Mouse (Mus musculus): ENCODE data around the gene Defb36.

- no peak for TF ChIP-seq POLR2A (IDR thresholded peaks at IDR 0.05; ENCODE audit: insufficient read length, low read depth)
- no peak for TF ChIP-seq POLR2AphosphoS2 (IDR thresholded peaks at IDR 0.05; ENCODE audit: insufficient read length, low read depth)
- no peak for TF ChIP-seq USF1 (IDR thresholded peaks at IDR 0.05; ENCODE audit: low read depth)
- TF ChIP-seq TCF12 (IDR thresholded peaks at IDR 0.05; ENCODE audit: insufficient read depth, poor library complexity, severe bottlenecking) = no peak
- no peak for TF ChIP-seq E2F4 (IDR thresholded peaks at IDR 0.05; ENCODE audit: insufficient read depth)
- no peak for TF ChIP-seq REST (IDR thresholded peaks at IDR 0.05; ENCODE audit: insufficient read depth, insufficient read length)
These were observed 20.4 kb downstream of the Defb36 start for GRCm38 (mm10) chr2:152624566-152624965.

Data from myocyte (in vitro differentiated cells).